Mouse (Mus musculus) heart, adult 8-10 months (tissue): ENCODE results near the gene Bcas3. TPM values are rescaled to one million over a fixed set of nuclear protein-coding genes. Genes with fewer than 3 reads are reported as not detected.

Experiments
- DNase-seq: peaks from one replicate; pipeline ENCODE4 v3.0.0; 2022; ENCODE audit warnings: low spot score
- total RNA-seq, 4 experiments: library from RNA; stranded (reverse); gene quantifications; 2 replicates each; pipeline ENCODE4 v1.2.4; 2022

Bcas3 gene
- total RNA-seq, 4 experiments from 2014 or later, result 35.3 to 44.4 (median 42.9) TPM

DNA sequence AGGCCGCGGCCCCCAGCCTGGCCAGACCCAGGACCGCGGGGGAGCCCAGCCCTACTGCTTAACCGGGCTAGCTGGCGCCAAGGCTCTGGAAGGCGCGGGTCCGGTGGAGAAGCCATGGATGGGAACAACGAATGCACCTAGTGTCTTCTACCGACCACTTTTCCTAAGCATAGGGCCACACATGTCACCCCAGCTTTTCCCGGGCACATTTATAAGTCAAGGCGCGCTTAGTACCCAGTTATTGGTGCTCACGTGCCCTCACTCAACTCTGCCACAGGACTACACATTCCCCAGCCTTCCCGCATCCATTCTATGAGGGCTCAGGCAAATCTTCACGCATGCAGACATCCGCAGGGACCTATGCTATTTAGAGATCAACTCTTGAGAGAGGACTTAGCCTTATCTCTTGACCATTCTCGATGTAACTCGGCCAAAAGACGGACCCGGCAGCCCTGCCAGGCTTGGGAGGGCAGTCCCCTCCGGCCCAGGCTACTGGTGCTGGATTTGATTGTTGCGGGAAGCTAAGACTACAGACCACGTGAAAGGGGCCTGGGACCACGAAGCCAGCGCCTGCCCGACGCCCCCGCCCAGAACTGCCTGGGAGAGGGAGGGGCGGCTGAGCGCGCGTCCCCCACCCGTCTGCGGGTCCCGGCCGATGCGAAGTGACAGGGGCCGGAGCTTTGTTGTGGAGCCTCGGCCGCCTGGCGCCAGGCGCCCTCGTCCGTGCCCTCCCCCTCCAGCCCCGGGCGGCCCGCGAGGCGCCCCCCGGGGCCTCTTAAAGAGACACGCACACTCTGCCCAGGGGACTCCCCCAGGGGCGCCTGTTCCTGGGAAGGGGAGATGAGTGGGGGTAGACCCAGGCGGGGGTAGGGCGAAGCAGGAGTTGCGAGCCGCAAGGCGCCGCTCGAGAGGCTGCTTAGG is 476.8 kb downstream of the Bcas3 start:
- DNase-seq, result no peak

DNA sequence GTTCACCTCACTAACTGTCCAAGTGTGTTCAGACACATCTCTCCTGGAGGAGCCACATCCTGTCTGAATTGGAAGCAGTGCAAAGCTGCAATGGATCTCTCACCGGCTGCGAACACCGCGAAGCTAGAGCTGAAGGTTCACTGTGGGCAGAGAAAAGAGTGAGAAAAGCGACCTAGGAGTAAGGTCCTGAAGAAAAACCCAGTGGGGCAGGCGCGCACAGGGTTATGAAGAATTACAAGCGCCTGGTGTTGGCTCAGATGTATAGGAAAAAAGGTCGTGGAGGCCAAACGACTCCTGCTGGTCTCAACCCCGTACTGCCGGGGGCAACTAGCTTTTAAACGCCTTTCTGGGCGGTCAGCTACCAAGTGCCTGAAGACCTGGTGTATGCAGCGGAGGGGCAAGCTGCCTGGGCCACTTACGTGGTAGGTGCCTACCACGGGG is 478.0 kb downstream of the Bcas3 start:
- DNase-seq, result no peak

DNA sequence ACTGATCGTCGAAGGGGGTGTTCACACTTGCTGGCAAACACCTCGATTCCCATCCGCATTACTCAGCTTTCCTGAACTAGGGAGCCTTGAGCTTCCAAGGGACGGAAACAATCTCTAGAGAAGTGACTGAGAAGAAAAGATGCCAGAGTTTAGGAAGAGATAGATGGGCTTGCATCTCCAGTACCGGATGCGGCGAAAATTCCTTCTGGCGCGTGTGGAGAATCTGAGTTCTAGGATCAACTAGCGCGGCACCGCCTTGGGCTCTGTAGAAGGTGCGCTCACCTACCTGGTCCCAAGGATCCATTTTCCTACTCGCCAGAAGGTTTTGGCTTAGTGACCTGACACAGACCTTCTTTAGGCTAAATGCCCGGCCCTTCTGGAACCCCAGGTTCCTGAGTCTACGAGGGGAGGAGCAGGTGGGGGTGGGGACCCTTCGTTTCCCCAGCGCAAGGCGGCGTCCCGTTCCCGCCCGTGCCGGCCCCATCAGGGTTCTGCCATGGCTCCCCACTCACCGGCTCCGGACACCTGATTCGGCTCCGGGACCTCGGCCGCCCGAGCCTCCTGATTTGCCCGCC is 478.8 kb downstream of the Bcas3 start:
- no peak for DNase-seq

DNA sequence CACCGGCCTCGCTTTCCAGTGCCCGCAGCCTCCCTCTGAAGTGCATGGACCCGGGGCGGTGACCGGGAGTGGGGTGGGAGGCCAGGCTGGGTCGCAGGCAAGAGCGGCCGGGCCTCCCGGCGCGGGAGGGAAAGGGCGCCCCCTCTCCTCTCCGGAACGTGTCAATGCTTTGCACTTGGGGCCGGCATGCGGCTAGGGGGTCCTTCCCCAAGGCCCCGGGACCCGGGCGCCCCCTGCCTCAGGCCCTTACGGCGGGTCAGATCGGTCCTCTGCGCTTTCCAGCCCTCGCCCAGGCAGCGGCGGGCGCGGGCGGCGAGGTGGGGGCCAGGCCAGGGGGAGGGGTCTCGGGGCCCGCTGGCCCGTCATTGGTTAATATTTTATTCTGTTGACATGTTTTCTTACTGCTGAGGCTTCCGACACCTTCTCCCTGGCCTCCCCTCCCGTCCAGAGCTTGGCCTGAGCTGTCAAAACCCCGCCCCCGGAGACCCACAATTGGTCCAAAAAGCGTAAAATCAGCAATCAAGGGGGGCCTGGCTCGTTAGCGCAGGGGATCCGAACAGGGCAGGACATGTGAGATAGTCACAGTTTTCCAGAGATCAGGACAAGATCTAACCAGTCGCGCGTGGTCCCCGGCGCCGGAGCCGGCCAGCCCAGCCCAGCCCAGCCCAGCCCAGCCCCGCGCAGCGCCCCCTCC is 479.4 kb downstream of the Bcas3 start, which contains the start of gene Tbx2:
TSS of gene Tbx2 (plus strand) at position 321 of the 694 bp plus-strand sequence.
- DNase-seq, result peak; percentile 84

DNA sequence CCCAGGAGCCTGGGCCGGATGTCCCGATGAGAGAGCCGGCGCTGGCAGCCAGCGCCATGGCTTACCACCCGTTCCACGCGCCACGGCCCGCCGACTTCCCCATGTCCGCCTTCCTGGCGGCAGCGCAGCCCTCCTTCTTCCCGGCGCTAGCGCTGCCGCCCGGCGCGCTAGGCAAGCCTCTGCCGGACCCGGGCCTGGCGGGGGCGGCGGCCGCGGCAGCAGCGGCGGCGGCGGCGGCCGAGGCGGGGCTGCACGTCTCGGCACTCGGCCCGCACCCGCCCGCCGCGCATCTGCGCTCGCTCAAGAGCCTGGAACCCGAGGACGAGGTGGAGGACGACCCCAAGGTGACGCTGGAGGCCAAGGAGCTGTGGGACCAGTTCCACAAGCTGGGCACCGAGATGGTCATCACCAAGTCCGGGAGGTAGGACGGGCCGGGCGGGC is 480.1 kb downstream of the Bcas3 start:
- no peak for DNase-seq

DNA sequence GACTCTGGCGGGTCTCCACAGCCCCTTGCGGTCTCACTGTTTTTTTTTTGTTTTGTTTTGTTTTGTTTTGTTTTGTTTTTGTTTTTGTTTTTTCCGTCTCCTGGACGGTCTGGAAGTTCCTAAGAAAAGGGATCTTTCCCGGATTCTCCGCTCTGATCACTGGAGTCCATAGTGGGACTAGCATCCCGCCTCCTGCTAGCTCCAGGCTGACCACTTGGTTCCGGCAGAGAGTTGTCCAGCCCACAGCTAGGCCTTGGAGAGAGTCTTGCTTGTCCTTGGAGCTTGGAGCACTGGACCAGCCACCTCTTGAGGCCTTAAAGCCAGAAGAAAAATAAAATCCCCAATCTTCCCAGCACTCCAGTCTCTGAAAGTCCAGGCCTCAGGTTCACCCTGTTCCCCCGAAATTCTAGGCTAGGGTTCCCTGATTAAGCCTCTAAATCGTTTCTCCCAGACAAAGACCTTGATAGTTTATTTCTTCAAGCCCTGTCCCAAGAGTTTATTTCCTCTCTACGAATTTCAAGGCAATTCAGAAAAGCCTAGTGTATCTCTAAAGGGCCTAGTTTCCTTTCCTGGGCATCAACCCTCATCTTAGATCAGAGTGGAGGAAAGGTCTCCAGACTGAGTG is 480.9 kb downstream of the Bcas3 start:
- DNase-seq, result no peak

DNA sequence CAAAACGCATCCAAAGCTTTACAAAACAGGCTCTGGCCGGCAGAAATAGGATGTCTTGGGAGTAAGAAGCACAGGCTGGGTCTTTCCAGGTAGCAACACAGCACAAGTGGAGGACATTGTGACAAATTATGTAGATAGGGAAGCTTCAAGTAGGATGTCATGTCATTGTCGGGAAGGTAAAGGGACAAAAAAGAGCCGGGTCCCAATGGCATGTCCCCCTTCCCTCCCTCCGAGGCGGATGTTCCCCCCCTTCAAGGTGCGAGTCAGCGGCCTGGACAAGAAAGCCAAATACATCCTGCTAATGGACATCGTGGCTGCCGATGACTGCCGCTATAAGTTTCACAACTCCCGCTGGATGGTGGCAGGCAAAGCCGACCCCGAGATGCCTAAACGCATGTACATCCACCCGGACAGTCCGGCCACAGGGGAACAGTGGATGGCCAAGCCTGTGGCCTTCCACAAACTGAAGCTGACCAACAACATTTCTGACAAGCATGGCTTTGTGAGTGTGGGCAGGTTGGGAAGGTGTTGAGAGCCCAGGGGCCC is 481.5 kb downstream of the Bcas3 start:
- no peak for DNase-seq

DNA sequence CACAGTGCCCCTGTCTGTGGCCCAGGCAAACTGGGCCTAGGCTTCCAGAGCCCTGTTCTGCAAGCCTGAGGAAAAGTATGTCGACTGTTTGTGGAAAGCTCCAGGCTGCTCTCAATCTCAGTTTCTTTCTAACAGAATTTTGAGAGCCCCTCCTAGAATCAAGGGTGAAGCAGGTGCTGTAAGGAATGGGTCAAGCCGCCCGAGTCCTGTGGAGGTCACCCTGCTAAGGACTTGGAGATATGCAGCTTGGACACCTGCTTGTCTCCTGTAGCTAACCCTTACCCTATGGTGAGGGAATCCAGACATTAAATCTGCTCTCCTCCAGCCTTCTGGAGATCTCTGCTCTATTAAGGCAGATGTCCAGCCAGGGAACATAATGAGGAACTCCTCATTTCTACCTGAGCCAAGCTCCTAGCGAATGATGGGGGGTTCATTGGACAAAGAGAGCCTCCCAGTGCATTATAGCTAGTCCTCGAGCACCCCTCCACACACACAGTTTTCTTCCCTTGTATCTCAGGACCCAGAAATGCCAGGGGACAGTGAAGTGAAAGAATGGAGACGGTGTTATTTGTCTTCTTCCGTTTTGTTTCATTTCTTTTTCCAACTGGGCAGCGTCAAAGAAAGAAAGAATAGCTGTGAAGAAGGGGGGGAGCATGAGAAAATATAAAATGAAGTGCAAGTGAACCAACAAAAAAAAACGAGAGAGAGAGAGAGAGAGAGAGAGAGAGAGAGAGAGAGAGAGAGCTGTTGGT is 482.2 kb downstream of the Bcas3 start:
- no peak for DNase-seq

DNA sequence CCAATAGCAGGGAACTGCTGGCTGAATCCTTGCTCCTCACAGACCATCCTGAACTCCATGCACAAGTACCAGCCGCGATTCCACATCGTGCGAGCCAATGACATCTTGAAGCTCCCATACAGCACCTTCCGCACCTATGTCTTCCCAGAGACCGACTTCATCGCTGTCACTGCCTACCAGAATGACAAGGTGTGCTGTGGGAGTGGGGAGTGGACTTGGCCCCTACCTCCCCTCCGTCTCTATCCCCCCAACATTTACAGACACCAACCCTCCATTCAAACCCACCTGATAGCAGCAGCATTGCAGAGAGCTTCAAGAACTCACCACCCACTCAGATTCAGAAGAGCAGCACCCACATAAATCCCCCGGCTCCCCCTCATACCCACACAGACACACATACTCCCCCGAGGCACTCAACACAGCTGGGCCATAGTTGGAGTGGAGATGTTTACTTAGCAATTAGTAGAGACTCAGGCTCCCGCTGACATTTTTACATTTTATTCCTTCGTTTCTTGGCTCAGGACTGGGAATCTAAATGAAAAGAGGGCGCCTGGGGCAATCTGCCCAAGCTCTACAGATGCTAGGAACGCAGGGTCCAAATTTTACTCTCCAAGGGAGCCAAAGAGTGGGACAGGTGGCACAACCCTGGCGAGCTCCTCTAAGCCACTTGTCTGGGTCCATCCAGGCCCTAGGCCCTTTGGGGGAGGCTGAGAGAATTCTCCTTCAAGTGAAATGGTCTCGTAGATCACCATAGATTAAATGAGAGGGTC is 483.0 kb downstream of the Bcas3 start:
- DNase-seq, result no peak

DNA sequence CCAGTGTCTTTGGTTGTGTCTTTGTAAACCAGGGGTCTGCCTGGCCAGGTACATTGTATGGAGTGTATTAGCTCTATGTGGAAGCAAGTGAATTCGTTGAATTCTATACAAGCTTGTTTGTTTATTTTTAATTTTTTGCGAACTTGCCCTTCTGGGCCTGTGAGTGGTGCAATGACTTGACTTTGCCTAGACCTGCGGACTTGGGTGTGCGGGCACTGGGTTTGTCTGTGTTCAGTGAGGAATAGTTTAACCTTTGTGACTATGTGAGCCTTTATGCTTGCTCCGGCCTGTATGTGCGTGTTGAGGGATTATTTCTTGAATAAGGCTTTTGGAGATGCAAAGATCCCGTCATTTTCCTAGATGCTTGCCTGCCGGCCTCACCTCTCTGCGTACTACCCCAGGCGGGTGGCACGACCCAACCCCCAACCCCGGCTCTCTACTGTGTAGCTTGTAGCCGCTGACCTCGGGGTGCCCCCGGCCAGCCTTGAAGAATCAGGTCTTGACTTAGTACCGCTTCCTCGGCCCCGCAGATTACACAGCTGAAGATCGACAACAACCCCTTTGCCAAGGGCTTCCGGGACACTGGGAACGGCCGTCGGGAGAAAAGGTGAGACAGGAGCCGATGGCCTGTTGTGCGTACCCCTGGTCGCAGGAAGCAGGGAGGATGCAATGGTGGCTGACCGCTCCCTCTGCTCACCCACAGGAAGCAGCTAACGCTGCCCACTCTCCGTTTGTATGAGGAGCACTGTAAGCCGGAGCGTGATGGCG is 483.7 kb downstream of the Bcas3 start:
- no peak for DNase-seq

DNA sequence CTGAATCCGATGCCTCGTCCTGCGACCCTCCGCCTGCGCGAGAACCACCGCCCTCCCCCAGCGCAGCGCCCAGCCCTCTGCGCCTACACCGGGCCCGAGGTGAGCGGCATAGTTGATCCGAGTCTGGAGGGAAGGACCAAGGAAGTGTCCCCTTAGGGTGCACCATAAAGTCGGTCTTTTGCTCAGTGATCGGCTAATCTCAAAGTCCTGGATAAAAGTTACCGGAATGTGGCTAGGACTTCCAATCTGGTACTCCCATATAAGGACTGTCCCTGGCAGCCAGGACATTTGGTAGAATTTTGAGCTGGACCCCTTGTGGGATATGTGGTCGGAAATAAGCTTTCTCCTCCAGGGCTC is 484.3 kb downstream of the Bcas3 start:
- DNase-seq, result no peak

DNA sequence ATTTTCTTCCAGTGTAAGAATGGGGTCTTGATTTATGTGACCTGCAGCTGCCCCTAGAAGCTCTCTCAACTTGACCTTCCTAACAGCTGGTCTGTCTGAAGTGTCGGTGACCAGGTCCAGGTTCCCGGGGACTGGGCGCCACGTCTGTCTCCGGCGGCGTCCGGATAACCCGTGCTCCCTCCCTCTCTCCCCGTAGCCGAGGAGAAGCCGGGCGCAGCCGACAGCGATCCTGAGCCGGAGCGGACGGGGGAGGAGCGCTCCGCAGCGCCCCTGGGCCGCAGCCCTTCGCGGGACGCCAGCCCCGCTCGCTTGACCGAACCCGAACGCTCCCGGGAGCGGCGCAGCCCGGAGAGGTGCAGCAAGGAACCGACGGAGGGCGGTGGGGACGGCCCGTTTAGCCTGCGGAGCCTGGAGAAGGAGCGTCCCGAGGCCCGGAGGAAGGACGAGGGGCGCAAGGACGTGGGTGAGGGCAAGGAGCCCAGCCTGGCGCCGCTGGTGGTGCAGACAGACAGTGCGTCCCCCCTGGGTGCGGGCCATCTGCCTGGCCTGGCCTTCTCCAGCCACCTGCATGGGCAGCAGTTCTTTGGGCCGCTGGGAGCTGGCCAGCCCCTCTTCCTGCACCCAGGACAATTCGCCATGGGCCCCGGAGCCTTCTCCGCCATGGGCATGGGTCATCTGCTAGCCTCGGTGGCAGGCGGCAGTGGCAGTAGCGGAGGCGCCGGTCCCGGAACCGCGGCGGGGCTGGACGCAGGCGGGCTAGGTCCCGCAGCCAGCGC is 484.9 kb downstream of the Bcas3 start:
- no peak for DNase-seq

DNA sequence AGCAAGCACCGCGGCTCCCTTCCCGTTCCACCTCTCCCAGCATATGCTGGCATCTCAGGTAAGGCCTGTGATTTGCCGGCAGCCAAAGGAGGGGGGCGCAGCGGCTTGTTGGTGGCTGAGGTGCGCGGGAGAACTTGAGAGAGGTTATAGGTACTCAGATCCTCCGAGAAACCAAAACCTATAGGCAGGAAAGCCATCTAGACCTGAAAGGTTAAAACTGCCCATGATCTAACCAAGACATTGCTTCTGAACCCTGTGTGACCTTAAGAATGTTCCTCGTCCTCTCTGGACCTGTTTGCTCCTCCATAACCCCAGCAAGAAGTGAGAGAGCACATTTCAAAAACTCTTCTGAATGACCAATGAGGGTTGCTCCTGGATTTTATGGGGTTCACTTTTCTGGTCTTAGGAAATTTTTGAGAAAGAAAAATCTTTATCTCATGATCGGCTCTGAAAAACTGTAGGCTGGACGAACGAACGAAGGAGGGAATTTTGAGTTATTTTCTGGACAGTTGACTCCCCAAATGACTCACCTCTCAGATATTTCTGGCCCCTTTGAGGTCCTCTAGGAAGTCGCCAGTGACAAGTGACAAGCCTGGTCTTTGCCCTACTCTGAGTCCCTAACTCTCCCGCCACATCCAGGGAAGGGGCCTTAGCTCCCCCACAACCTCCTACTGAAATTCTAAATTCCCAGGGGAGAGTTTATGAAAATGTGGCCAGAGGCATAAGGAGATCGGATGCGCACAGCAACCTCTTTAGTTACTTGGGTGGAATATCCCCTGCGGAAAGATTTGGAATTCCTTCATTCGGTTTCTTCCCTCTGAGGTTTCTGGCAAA is 485.7 kb downstream of the Bcas3 start:
- DNase-seq, result no peak

DNA sequence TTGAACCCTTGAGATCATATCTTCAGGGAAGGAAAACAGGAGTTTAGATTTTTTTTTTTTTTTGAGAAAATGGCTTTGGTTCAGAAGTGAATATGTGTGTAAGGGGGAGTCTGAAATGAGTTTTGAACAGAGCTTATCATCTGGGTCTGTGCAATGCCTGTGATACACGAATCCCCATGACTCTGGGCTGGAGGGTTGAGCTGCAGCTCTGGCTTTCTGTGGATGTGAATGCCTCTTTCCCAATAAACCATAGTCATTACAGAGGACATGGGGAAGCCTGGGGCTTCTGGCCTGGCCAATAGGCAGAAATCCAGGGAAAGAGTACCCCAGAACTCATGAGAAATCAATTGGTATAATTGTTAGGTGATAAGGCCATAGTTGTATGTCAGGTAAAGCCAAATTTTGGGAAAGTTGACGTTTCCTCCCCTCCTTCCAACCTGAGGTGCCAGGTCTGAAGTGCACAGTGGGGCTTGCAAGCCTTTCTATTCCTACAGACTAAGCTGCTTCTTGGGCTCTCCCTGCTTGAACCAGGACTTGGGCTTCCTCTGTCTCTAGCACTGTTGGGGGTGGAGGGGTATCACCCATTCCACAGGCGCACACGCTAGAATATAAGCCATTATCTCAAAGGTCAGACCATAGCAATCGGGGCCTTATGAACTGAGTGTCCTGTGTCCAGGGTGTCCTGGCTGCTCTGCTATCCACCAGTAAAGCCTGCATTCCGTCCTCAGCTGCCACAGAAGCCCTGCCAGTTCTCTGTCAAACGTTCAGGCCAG is 486.5 kb downstream of the Bcas3 start:
- DNase-seq, result no peak

DNA sequence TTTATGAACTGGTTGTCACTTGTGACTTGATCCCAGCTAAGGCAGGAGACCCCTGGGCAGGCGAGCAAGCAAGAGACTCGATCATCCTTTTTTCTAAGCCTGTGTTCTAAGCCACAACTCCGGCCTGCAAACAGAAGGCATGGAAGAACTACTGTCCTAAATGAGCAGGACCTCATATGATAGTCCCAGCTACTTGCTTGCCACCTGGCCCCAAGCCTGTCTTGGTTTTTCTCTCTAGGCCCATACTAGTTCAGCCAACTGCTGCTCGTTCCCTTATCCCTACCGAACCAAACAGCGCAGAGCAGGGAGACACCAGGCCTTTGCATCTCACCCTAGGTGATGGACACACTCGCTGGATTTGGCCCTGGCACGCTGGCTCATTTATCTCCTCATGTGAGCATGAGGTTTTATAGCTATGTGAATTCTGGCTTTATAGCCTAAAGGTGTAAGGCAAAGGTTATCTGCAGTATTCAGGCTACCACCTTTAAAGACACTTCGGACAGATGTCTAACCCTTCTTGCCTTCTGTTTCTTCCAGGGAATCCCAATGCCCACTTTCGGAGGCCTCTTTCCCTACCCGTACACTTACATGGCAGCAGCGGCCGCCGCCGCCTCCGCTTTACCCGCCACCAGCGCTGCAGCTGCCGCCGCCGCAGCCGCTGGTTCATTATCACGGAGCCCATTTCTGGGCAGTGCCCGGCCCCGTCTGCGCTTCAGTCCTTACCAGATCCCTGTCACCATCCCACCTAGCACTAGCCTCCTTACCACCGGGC is 487.2 kb downstream of the Bcas3 start:
- no peak for DNase-seq

DNA sequence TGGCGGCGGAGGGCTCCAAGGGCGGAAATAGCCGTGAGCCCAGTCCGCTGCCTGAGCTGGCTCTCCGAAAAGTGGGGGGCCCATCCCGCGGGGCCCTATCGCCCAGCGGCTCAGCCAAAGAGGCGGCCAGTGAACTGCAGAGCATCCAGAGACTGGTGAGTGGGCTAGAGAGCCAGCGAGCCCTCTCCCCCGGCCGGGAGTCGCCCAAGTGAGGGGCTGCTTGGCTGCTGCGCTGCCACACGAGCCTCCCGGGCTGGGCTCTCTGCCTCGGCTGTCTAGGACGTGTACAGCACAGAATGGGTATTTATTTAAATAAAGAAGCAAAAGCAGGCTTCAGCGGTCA is 487.8 kb downstream of the Bcas3 start:
- no peak for DNase-seq
